Mouse (Mus musculus) CH12.LX (cell line): ENCODE measurements around the gene Tmem179b. TPM values are rescaled to one million over a fixed set of nuclear protein-coding genes. Genes with fewer than 3 reads are reported as not detected.
A peak's percentile ranks its signal among the peaks of the same experiment; 100 is the strongest.

ENCODE experiments used
- DNase-seq: peaks from one replicate; pipeline ENCODE4 v3.0.0-alpha.2; 2013; ENCODE audit errors: extremely low read depth
- H3K27ac ChIP-seq: 2 replicates; pipeline ENCODE4 v1.5.1; 2012; ENCODE audit warnings: low read depth, mild to moderate bottlenecking, control low read depth, moderate library complexity; ENCODE audit not compliant: insufficient read depth
- H3K27me3 ChIP-seq: replicated peaks from 2 replicates; pipeline ENCODE3; 2012; ENCODE audit warnings: inconsistent platforms
- H3K36me3 ChIP-seq, 2 experiments: replicated peaks in 1 of 2; 2 replicates each; pipeline versions ENCODE3 to v1.6.1; 2012; ENCODE audit warnings: inconsistent platforms in 1 of 2, low read length in 1 of 2, mild to moderate bottlenecking in 1 of 2, mixed read lengths in 1 of 2, moderate library complexity in 1 of 2; ENCODE audit not compliant: control insufficient read depth in 1 of 2, insufficient read depth in 1 of 2
- H3K4me1 ChIP-seq, 2 experiments: 2 replicates each; pipeline ENCODE4 v1.6.1; 2012; ENCODE audit warnings: inconsistent platforms in 1 of 2, moderate library complexity in 1 of 2; ENCODE audit not compliant: insufficient read depth in 2 of 2, control insufficient read depth in 1 of 2
- H3K4me2 ChIP-seq: 2 replicates; pipeline ENCODE4 v1.6.1; 2012; ENCODE audit warnings: low read depth, mild to moderate bottlenecking, control low read depth; ENCODE audit not compliant: poor library complexity, insufficient read depth, severe bottlenecking
- H3K4me3 ChIP-seq, 3 experiments: fragments of 150-350 bp in 1 of 3; sonication (generic) in 1 of 3; replicated peaks in 1 of 3; 2 replicates each; pipeline versions ENCODE3 to v1.5.1; 2011 to 2012; ENCODE audit warnings: low read depth in 2 of 3, low read length in 2 of 3, mild to moderate bottlenecking in 2 of 3, moderate library complexity in 2 of 3, control low read depth in 1 of 3, improper control_type of control experiment in 1 of 3, inconsistent platforms in 1 of 3, mixed read lengths in 1 of 3; ENCODE audit not compliant: poor library complexity in 1 of 3
- H3K79me2 ChIP-seq: replicated peaks from 2 replicates; pipeline ENCODE4 v1.6.1; 2012; ENCODE audit warnings: mild to moderate bottlenecking, moderate library complexity; ENCODE audit not compliant: control insufficient read depth, poor library complexity, insufficient read depth, severe bottlenecking; ENCODE audit errors: extremely low read depth
- H3K9ac ChIP-seq: 2 replicates; pipeline ENCODE4 v1.6.1; 2012; ENCODE audit warnings: low read depth, mild to moderate bottlenecking, control low read depth, moderate library complexity; ENCODE audit not compliant: insufficient read depth
- H3K9me3 ChIP-seq: replicated peaks from 2 replicates; pipeline ENCODE3; 2012; ENCODE audit warnings: low read length, inconsistent platforms, mixed read lengths
- BHLHE40 ChIP-seq: IDR thresholded peaks from 2 replicates; pipeline ENCODE4 v1.6.1; 2011; ENCODE audit warnings: mild to moderate bottlenecking, low read depth, low read length, improper control_type of control experiment
- CHD1 ChIP-seq: IDR thresholded peaks from 2 replicates; pipeline ENCODE4 v1.6.1; 2012; ENCODE audit warnings: low read depth, low read length, improper control_type of control experiment, inconsistent platforms
- CHD2 ChIP-seq: IDR thresholded peaks from 2 replicates; pipeline ENCODE4 v1.6.1; 2011; ENCODE audit warnings: low read length, improper control_type of control experiment
- CTCF ChIP-seq, 2 experiments: IDR thresholded peaks in 1 of 2; conservative IDR thresholded peaks in 1 of 2; 2 replicates each; pipeline ENCODE4 v1.5.1; 2011 to 2012; ENCODE audit warnings: low read depth in 2 of 2, low read length in 2 of 2, improper control_type of control experiment in 1 of 2, inconsistent platforms in 1 of 2, mild to moderate bottlenecking in 1 of 2, moderate library complexity in 1 of 2
- E2F4 ChIP-seq: IDR thresholded peaks from 2 replicates; pipeline ENCODE4 v1.6.1; 2011; ENCODE audit warnings: low read depth, low read length, improper control_type of control experiment; ENCODE audit not compliant: insufficient replicate concordance
- ELF1 ChIP-seq: IDR thresholded peaks from 2 replicates; pipeline ENCODE4 v1.6.1; 2014; ENCODE audit warnings: low read depth, mild to moderate bottlenecking, inconsistent platforms, low read length, improper control_type of control experiment
- EP300 ChIP-seq: IDR thresholded peaks from 2 replicates; pipeline ENCODE4 v1.6.1; 2011; ENCODE audit warnings: low read length, improper control_type of control experiment
- ETS1 ChIP-seq: conservative IDR thresholded peaks from 2 replicates; pipeline ENCODE4 v1.6.1; 2012; ENCODE audit warnings: low read depth, mild to moderate bottlenecking, inconsistent platforms, low read length, improper control_type of control experiment, moderate library complexity
- GABPA ChIP-seq: IDR thresholded peaks from 2 replicates; pipeline ENCODE4 v1.6.1; 2012; ENCODE audit warnings: low read depth, low read length, improper control_type of control experiment, inconsistent platforms; ENCODE audit not compliant: insufficient replicate concordance
- HCFC1 ChIP-seq: IDR thresholded peaks from 2 replicates; pipeline ENCODE4 v1.6.1; 2012; ENCODE audit warnings: low read depth, mild to moderate bottlenecking, inconsistent platforms, low read length, improper control_type of control experiment
- IRF4 ChIP-seq: IDR thresholded peaks from 2 replicates; pipeline ENCODE4 v1.6.1; 2014; ENCODE audit warnings: low read depth, mild to moderate bottlenecking, inconsistent platforms, low read length, improper control_type of control experiment
- JUN ChIP-seq: IDR thresholded peaks from 2 replicates; pipeline ENCODE4 v1.6.1; 2011; ENCODE audit warnings: low read depth, mild to moderate bottlenecking, low read length, improper control_type of control experiment, moderate library complexity; ENCODE audit not compliant: insufficient read depth
- JUND ChIP-seq: conservative IDR thresholded peaks from 2 replicates; pipeline ENCODE4 v1.6.1; 2011; ENCODE audit warnings: low read depth, low read length, improper control_type of control experiment
- KAT2A ChIP-seq: IDR thresholded peaks from 2 replicates; pipeline ENCODE4 v1.6.1; 2012; ENCODE audit warnings: low read length, improper control_type of control experiment, inconsistent platforms; ENCODE audit not compliant: insufficient replicate concordance
- MAFK ChIP-seq: IDR thresholded peaks from 2 replicates; pipeline ENCODE4 v1.6.1; 2011; ENCODE audit warnings: low read length, improper control_type of control experiment; ENCODE audit not compliant: insufficient replicate concordance
- MAX ChIP-seq: IDR thresholded peaks from 2 replicates; pipeline ENCODE4 v1.6.1; 2011; ENCODE audit warnings: low read length, improper control_type of control experiment
- MAZ ChIP-seq: IDR thresholded peaks from 2 replicates; pipeline ENCODE4 v1.6.1; 2012; ENCODE audit warnings: low read depth, mild to moderate bottlenecking, inconsistent platforms, low read length, improper control_type of control experiment, moderate library complexity
- MEF2A ChIP-seq: IDR thresholded peaks from 2 replicates; pipeline ENCODE4 v1.6.1; 2014; ENCODE audit warnings: low read depth, mild to moderate bottlenecking, inconsistent platforms, low read length, improper control_type of control experiment, borderline replicate concordance
- MXI1 ChIP-seq: IDR thresholded peaks from 2 replicates; pipeline ENCODE4 v1.6.1; 2011; ENCODE audit warnings: mild to moderate bottlenecking, low read depth, low read length, improper control_type of control experiment
- MYC ChIP-seq: IDR thresholded peaks from 2 replicates; pipeline ENCODE4 v1.6.1; 2011; ENCODE audit warnings: low read depth, mild to moderate bottlenecking, improper control_type of control experiment, low read length
- NELFE ChIP-seq: IDR thresholded peaks from 2 replicates; pipeline ENCODE4 v1.6.1; 2011; ENCODE audit warnings: low read depth, low read length, improper control_type of control experiment
- NRF1 ChIP-seq: IDR thresholded peaks from 2 replicates; pipeline ENCODE4 v1.6.1; 2014; ENCODE audit warnings: low read depth, mild to moderate bottlenecking, inconsistent platforms, low read length, improper control_type of control experiment, moderate library complexity
- PAX5 ChIP-seq: IDR thresholded peaks from 2 replicates; pipeline ENCODE4 v1.6.1; 2012; ENCODE audit warnings: low read length, inconsistent platforms, mixed read lengths
- POLR2A ChIP-seq: IDR thresholded peaks from 2 replicates; pipeline ENCODE4 v1.6.1; 2011; ENCODE audit warnings: low read depth, mild to moderate bottlenecking, improper control_type of control experiment, low read length
- POLR2AphosphoS2 ChIP-seq: IDR thresholded peaks from 2 replicates; pipeline ENCODE4 v1.6.1; 2011; ENCODE audit warnings: low read depth, low read length, improper control_type of control experiment
- RAD21 ChIP-seq: IDR thresholded peaks from 2 replicates; pipeline ENCODE4 v1.6.1; 2011; ENCODE audit warnings: low read depth, mild to moderate bottlenecking, low read length, improper control_type of control experiment, moderate library complexity
- RCOR1 ChIP-seq: conservative IDR thresholded peaks from 2 replicates; pipeline ENCODE4 v1.6.1; 2012; ENCODE audit warnings: low read depth, mild to moderate bottlenecking, inconsistent platforms, low read length, improper control_type of control experiment
- SIN3A ChIP-seq: IDR thresholded peaks from 2 replicates; pipeline ENCODE4 v1.6.1; 2012; ENCODE audit warnings: low read length, improper control_type of control experiment, inconsistent platforms
- SMC3 ChIP-seq: IDR thresholded peaks from 2 replicates; pipeline ENCODE4 v1.6.1; 2011; ENCODE audit warnings: low read depth, low read length, improper control_type of control experiment
- TBP ChIP-seq: conservative IDR thresholded peaks from 2 replicates; pipeline ENCODE4 v1.6.1; 2011; ENCODE audit warnings: low read depth, low read length, improper control_type of control experiment
- TCF12 ChIP-seq: IDR thresholded peaks from 2 replicates; pipeline ENCODE4 v1.6.1; 2014; ENCODE audit warnings: low read depth, mild to moderate bottlenecking, inconsistent platforms, low read length, improper control_type of control experiment
- UBTF ChIP-seq: IDR thresholded peaks from 2 replicates; pipeline ENCODE4 v1.6.1; 2012; ENCODE audit warnings: low read depth, mild to moderate bottlenecking, inconsistent platforms, low read length, improper control_type of control experiment, moderate library complexity
- USF1 ChIP-seq: IDR thresholded peaks from 2 replicates; pipeline ENCODE4 v1.6.1; 2014; ENCODE audit warnings: low read depth, mild to moderate bottlenecking, inconsistent platforms, low read length, improper control_type of control experiment
- USF2 ChIP-seq: conservative IDR thresholded peaks from 2 replicates; pipeline ENCODE4 v1.6.1; 2011; ENCODE audit warnings: low read depth, low read length, improper control_type of control experiment
- ZC3H11A ChIP-seq: IDR thresholded peaks from 2 replicates; pipeline ENCODE4 v1.6.1; 2012; ENCODE audit warnings: low read depth, mild to moderate bottlenecking, inconsistent platforms, low read length, improper control_type of control experiment
- ZKSCAN1 ChIP-seq: IDR thresholded peaks from 2 replicates; pipeline ENCODE4 v1.6.1; 2012; ENCODE audit warnings: low read depth, inconsistent platforms, low read length, improper control_type of control experiment, borderline replicate concordance
- ZMIZ1 ChIP-seq: IDR thresholded peaks from 2 replicates; pipeline ENCODE4 v1.6.1; 2012; ENCODE audit warnings: low read depth, mild to moderate bottlenecking, inconsistent platforms, low read length, improper control_type of control experiment
- ZNF384 ChIP-seq: IDR thresholded peaks from 2 replicates; pipeline ENCODE4 v1.6.1; 2012; ENCODE audit warnings: low read depth, low read length, improper control_type of control experiment, inconsistent platforms
- dilution Hi-C: fragments of 300-500 bp; cut with MboI; formaldehyde crosslinking; loops from 2 replicates; pipeline ENCODE4 v1.14.3; 2020; ENCODE audit warnings: low sequenced_read_pairs; ENCODE audit not compliant: extremely low pct_unique_long_range_greater_than_20kb, extremely low pct_ligation_motif_present
- in situ Hi-C: fragments of 300-500 bp; cut with MboI; formaldehyde crosslinking; loops from 3 replicates; pipeline ENCODE4 v1.14.3; 2019; ENCODE audit warnings: low sequenced_read_pairs, low pct_ligation_motif_present, low pct_unique_long_range_greater_than_20kb, mixed read lengths
- polyA plus RNA-seq: library from polyadenylated mRNA; unstranded; fragments of >175 nt; gene quantifications from 2 replicates; pipeline ENCODE4 v1.2.1, GENCODE M21; 2012; ENCODE audit warnings: low read depth; ENCODE audit not compliant: insufficient read length
- total RNA-seq, 2 experiments: library from RNA; depleted of rRNA; stranded (reverse); fragments of 300-350 nt in 1 of 2; fragments of >200 nt in 1 of 2; gene quantifications; 2 replicates each; pipeline ENCODE4 v1.2.3; 2012 to 2014

Tmem179b gene
- total and polyA plus RNA-seq, 3 experiments = 54.4 to 105 (median 72.0) TPM

DNA sequence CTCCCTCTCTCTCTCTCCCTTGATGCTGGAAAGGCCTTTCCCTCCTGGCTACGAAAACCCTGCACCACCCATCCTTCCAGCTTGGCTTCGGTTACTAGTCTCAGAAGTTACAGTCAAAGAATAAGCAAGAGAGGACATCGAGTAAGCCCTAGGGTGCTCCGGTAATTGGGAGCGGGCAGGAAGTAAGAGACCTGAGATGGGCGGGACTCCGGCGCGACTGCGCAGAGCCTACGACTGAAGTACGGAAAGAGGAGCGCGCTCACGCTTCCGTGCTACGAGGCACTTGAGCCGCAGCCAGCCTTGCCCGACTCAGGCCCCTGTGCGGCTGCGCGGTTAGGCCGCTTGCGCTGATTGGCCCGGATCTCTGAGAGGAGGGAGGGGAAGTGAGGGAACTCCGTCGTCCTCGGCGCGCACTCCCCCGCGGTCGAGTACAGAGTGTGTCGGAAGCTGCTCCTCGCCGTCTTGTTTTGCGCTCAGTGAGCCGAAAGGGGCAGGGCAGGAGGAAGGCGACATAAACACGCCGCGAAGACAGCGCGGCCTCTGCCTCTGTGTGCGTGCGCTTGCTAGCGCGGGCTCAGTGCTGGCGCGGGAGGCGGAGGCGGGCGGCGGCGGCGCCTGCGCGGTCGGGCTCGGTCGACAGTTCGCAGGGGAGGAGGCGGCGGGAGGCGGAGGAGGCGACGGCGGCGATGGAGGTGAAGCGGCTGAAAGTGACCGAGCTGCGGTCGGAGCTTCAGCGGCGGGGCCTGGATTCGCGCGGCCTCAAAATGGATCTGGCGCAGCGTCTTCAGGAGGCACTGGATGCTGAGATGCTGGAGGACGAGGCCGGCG lies 45.5 kb upstream of the Tmem179b start, which contains the start of gene Hnrnpul2:
Gene Hnrnpul2 (plus strand): TSS at position 415 of the 828 bp plus-strand sequence.
- TF ChIP-seq MYC = no peak
- TF ChIP-seq TBP = no peak
- TF ChIP-seq KAT2A = no peak
- no peak for TF ChIP-seq USF1
- no peak for TF ChIP-seq PAX5
- no peak for TF ChIP-seq RCOR1
- TF ChIP-seq HCFC1 = peak; percentile 71
- TF ChIP-seq MAZ = peak; percentile 25; the same call in 1 of the 2 replicates
- TF ChIP-seq CHD1 = no peak
- peak; percentile 95 for TF ChIP-seq POLR2A
- peak; percentile 70 for TF ChIP-seq MAX
- TF ChIP-seq ZKSCAN1 = no peak
- no peak for TF ChIP-seq MEF2A
- no peak; the same call in 1 of the 2 replicates for TF ChIP-seq CHD2
- TF ChIP-seq UBTF = peak; percentile 59; the same call in 1 of the 2 replicates
- TF ChIP-seq BHLHE40 = peak; percentile 35
- peak; percentile 77; the same call in 1 of the 2 replicates for TF ChIP-seq TCF12
- peak; percentile 87 for TF ChIP-seq NELFE
- no peak for TF ChIP-seq MAFK
- TF ChIP-seq POLR2AphosphoS2 = no peak
- TF ChIP-seq GABPA = no peak
- peak; percentile 92 for TF ChIP-seq ELF1
- no peak for TF ChIP-seq E2F4
- no peak for TF ChIP-seq EP300
- no peak; the same call in 1 of the 2 replicates for TF ChIP-seq ETS1
- peak; percentile 74; the same call in 1 of the 2 replicates for TF ChIP-seq SIN3A
- TF ChIP-seq SMC3 = no peak
- no peak for TF ChIP-seq ZC3H11A
- TF ChIP-seq JUND = no peak
- no peak for TF ChIP-seq USF2
- peak; percentile 88 for TF ChIP-seq NRF1
- no peak for TF ChIP-seq ZNF384
- no peak for TF ChIP-seq CTCF (conservative IDR thresholded peaks at IDR 0.05 in 1 of 2, IDR thresholded peaks at IDR 0.05 in 1 of 2; ENCODE audit: low read depth in 2 of 2, low read length in 2 of 2)
- TF ChIP-seq IRF4 = peak; percentile 14; the same call in 1 of the 2 replicates
- peak; percentile 83 for TF ChIP-seq MXI1
- TF ChIP-seq RAD21 = no peak
- peak; percentile 95 for TF ChIP-seq ZMIZ1
- TF ChIP-seq JUN = no peak
- Histone ChIP-seq H3K9ac (peak within 1 kb of the TSS; percentile 95), H3K9me3 (no peaks in the 10 kb centered on the region), H3K79me2 (peaks cover 73% of the 10 kb centered on the region), H3K27me3 (no peaks in the 10 kb centered on the region), H3K4me2 (peak within 1 kb of the TSS; percentile 93; the same call in 1 of the 2 replicates), H3K4me3 (peak within 1 kb of the TSS; percentile 96 to 98 (median 96)), H3K4me1 (peaks cover 10 to 34% of the 10 kb centered on the region in 2 experiments), H3K36me3 (peaks cover 31 to 47% of the 10 kb centered on the region in 2 experiments), H3K27ac (peak within 1 kb of the TSS; percentile 98)
- in situ Hi-C loops (no loop called here), dilution Hi-C loops (no loop called here)
- DNase-seq = peak; percentile 98
